Mouse (Mus musculus): ENCODE data around the gene Kif26a. TPM values are rescaled to one million over a fixed set of nuclear protein-coding genes. Genes with fewer than 3 reads are reported as not detected.

Gene Kif26a
- polyA plus RNA-seq, 1 experiment, result not detected

DNA sequence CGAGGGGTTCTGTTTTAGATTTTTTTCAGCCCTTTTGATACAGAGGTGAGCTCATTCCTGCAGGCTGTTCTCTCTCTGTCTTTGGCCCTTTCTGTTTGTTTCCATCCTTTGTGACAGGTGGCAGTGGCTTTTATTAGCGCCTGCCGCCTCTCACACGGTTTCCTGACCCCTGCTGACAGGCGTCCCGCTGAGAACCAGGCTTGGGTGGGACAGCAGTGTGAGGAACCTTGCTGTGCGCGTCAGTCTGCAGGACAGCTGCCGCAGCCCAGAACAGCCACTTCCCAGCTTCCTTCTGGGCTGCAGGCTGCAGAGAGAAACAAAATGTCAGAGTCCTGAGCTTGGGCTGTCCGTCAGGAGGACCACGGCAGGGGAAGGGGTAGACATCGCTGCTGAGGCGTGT is 49.0 kb downstream of the Kif26a start:
- no peak overlapping the region for H3K4me3 ChIP-seq (replicated peaks)
- H3K4me1 ChIP-seq (ENCODE audit: control insufficient read depth), result no peaks in the 10 kb centered on the region
- H3K36me3 ChIP-seq (ENCODE audit: control insufficient read depth), result no peaks in the 10 kb centered on the region
- H3K27me3 ChIP-seq (ENCODE audit: control insufficient read depth), result peaks cover 4% of the 10 kb centered on the region
- no peaks in the 10 kb centered on the region for H3K9me3 ChIP-seq (ENCODE audit: control insufficient read depth, low read length)
- TF ChIP-seq TAL1 (IDR thresholded peaks at IDR 0.05; ENCODE audit: low read length), result no peak
- TF ChIP-seq GATA1 (IDR thresholded peaks at IDR 0.05; ENCODE audit: low read length), result no peak

DNA sequence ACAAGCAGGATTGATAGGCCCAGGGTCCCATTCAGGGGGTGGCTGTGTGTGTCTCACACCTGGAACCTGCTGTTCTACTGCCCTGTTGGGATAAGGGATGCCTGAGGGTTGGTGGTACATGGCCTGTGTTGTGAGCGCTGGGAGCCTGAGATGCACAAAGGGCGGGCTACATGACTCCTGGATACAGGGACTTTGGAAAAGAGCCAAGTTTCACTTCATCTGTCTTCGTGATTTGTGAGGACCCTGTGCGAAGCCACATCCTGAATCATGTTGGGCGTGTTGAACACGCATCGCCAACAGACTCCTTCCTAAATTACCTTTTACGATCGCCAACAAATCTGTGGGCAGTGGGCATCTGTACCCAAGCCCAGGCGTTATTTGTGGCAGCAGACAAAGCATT is 50.6 kb downstream of the Kif26a start:
- H3K27me3 ChIP-seq (ENCODE audit: control insufficient read depth), result peaks cover 4% of the 10 kb centered on the region
- TF ChIP-seq TAL1 (IDR thresholded peaks at IDR 0.05; ENCODE audit: low read length) (no peak), GATA1 (IDR thresholded peaks at IDR 0.05; ENCODE audit: low read length) (no peak)
- no peaks in the 10 kb centered on the region for H3K9me3 ChIP-seq (ENCODE audit: control insufficient read depth, low read length)
- no peaks in the 10 kb centered on the region for H3K4me1 ChIP-seq (ENCODE audit: control insufficient read depth)
- H3K4me3 ChIP-seq (replicated peaks), result no peak overlapping the region
- H3K36me3 ChIP-seq (ENCODE audit: control insufficient read depth), result no peaks in the 10 kb centered on the region

DNA sequence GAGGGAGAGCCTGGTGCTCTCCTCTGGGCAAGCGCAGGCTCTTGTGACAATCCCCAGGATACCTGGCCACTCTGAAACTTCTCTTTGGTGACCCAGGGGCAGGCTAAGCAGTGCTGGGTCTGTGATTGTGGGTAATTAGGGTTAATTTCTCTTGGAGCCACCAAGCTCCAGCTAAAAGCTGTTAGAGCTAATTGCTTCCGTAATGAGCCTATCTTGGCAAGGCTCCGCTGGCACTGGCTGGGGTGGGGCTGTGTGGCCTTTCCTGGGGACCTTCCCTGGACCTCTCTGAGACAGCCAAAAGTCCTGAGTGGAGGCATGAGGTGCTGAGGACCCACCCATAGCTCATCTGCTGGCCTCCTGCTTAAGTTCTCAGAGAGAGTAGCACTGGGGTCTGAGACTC is 53.4 kb downstream of the Kif26a start:
- H3K27me3 ChIP-seq (ENCODE audit: control insufficient read depth), result peaks cover 4% of the 10 kb centered on the region
- H3K36me3 ChIP-seq (ENCODE audit: control insufficient read depth), result no peaks in the 10 kb centered on the region
- H3K9me3 ChIP-seq (ENCODE audit: control insufficient read depth, low read length), result no peaks in the 10 kb centered on the region
- H3K4me3 ChIP-seq (replicated peaks), result no peak overlapping the region
- TF ChIP-seq TAL1 (IDR thresholded peaks at IDR 0.05; ENCODE audit: low read length) (no peak), GATA1 (IDR thresholded peaks at IDR 0.05; ENCODE audit: low read length) (no peak)
- no peaks in the 10 kb centered on the region for H3K4me1 ChIP-seq (ENCODE audit: control insufficient read depth)

- no peak for TF ChIP-seq GATA1 (IDR thresholded peaks at IDR 0.05; ENCODE audit: low read length)
- no peaks in the 10 kb centered on the region for H3K36me3 ChIP-seq (ENCODE audit: control insufficient read depth)
- peaks cover 4% of the 10 kb centered on the region for H3K27me3 ChIP-seq (ENCODE audit: control insufficient read depth)
- no peak overlapping the region for H3K4me3 ChIP-seq (replicated peaks)
- H3K4me1 ChIP-seq (ENCODE audit: control insufficient read depth), result no peaks in the 10 kb centered on the region
- no peaks in the 10 kb centered on the region for H3K9me3 ChIP-seq (ENCODE audit: control insufficient read depth, low read length)
Measured at GRCm38 (mm10) chr12:112200045-112200444, 54.0 kb downstream of the Kif26a start.

DNA sequence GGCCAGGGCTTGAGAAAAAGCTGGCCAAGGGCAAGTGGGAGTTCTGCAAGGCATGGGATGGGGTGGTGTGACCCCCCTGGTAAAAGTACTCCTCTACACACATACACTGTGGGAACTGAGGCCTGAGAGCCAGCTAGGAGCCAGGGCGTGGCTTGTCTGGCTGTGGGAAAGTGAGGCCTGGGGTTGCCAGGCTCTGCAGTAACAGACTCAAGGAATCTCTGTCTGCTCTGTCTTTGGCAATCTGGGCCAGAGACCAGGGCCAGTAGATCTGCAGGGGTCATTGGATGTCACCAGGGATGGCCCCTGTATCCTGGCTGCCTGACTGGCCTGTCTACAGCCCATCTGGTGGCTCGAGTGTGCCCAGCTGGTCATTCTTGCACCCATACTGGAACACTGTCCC is 61.2 kb downstream of the Kif26a start:
- Histone ChIP-seq H3K9me3 (ENCODE audit: control insufficient read depth, low read length) (no peaks in the 10 kb centered on the region), H3K4me1 (ENCODE audit: control insufficient read depth) (no peaks in the 10 kb centered on the region), H3K27me3 (ENCODE audit: control insufficient read depth) (no peaks in the 10 kb centered on the region), H3K4me3 (replicated peaks) (no peak overlapping the region), H3K36me3 (ENCODE audit: control insufficient read depth) (no peaks in the 10 kb centered on the region)
- TF ChIP-seq TAL1 (IDR thresholded peaks at IDR 0.05; ENCODE audit: low read length) (no peak), GATA1 (IDR thresholded peaks at IDR 0.05; ENCODE audit: low read length) (no peak)

GRCm38 (mm10) chr12:112207734-112208133 is 61.7 kb downstream of the Kif26a start:
- H3K27me3 ChIP-seq (ENCODE audit: control insufficient read depth), result no peaks in the 10 kb centered on the region
- H3K36me3 ChIP-seq (ENCODE audit: control insufficient read depth), result no peaks in the 10 kb centered on the region
- H3K9me3 ChIP-seq (ENCODE audit: control insufficient read depth, low read length), result no peaks in the 10 kb centered on the region
- H3K4me3 ChIP-seq (replicated peaks), result no peak overlapping the region
- no peaks in the 10 kb centered on the region for H3K4me1 ChIP-seq (ENCODE audit: control insufficient read depth)
- TF ChIP-seq TAL1 (IDR thresholded peaks at IDR 0.05; ENCODE audit: low read length) (no peak), GATA1 (IDR thresholded peaks at IDR 0.05; ENCODE audit: low read length) (no peak)

DNA sequence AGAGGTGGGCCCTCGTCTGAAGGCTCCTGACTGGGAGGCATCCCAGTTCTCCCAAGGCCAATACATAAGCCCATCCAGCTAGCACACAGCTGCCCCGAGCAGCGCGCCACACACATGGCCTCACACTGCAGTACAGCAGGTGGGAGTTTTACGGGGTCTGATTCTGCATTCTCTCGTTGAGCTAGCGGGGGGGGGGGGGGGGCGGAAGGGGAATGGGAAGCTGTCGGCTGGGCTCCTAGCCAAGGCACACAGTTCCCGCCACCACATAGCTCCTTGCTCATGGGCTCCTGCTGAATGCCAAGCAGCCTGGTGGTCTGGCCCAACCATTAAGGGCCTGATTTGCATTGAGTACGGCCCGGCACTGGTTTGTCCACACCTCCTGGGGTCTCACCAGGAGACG is 64.6 kb downstream of the Kif26a start:
- Histone ChIP-seq H3K4me3 (replicated peaks) (no peak overlapping the region), H3K36me3 (ENCODE audit: control insufficient read depth) (no peaks in the 10 kb centered on the region), H3K4me1 (ENCODE audit: control insufficient read depth) (no peaks in the 10 kb centered on the region), H3K27me3 (ENCODE audit: control insufficient read depth) (no peaks in the 10 kb centered on the region), H3K9me3 (ENCODE audit: control insufficient read depth, low read length) (no peaks in the 10 kb centered on the region)
- no peak for TF ChIP-seq GATA1 (IDR thresholded peaks at IDR 0.05; ENCODE audit: low read length)

DNA sequence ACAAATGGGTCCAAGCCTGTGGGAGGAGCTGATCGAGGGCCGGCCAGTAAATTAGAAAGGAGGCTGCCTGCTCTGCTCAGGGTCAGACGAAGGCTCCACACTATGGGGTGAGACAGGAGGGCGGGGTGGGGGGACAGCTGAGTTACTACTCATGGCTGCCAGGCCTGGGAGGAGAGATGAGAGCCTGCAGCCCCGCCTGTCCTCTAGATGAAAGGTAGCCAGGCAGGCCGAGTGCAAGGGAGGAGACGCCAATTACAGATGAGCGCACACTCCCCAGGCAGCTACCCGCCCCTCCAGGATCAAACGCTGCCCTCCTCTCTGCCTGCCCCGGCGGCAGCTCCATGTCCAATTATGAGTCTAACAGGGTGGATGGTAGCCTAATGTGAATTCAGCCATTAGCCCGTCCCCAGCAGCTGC is 68.4 kb downstream of the Kif26a start:
- H3K36me3 ChIP-seq (ENCODE audit: control insufficient read depth), result no peaks in the 10 kb centered on the region
- TF ChIP-seq GATA1 (IDR thresholded peaks at IDR 0.05; ENCODE audit: low read length), result no peak
- TF ChIP-seq TAL1 (IDR thresholded peaks at IDR 0.05; ENCODE audit: low read length), result no peak
- no peaks in the 10 kb centered on the region for H3K9me3 ChIP-seq (ENCODE audit: control insufficient read depth, low read length)
- H3K27me3 ChIP-seq (ENCODE audit: control insufficient read depth), result no peaks in the 10 kb centered on the region
- H3K4me3 ChIP-seq (replicated peaks), result no peak overlapping the region
- H3K4me1 ChIP-seq (ENCODE audit: control insufficient read depth), result no peaks in the 10 kb centered on the region

- Histone ChIP-seq H3K9me3 (ENCODE audit: control insufficient read depth, low read length) (no peaks in the 10 kb centered on the region), H3K4me1 (ENCODE audit: control insufficient read depth) (no peaks in the 10 kb centered on the region), H3K4me3 (replicated peaks) (no peak overlapping the region), H3K36me3 (ENCODE audit: control insufficient read depth) (no peaks in the 10 kb centered on the region), H3K27me3 (ENCODE audit: control insufficient read depth) (no peaks in the 10 kb centered on the region)
- TF ChIP-seq GATA1 (IDR thresholded peaks at IDR 0.05; ENCODE audit: low read length) (no peak), TAL1 (IDR thresholded peaks at IDR 0.05; ENCODE audit: low read length) (no peak)
Measured at GRCm38 (mm10) chr12:112215545-112215944, 69.5 kb downstream of the Kif26a start.

DNA sequence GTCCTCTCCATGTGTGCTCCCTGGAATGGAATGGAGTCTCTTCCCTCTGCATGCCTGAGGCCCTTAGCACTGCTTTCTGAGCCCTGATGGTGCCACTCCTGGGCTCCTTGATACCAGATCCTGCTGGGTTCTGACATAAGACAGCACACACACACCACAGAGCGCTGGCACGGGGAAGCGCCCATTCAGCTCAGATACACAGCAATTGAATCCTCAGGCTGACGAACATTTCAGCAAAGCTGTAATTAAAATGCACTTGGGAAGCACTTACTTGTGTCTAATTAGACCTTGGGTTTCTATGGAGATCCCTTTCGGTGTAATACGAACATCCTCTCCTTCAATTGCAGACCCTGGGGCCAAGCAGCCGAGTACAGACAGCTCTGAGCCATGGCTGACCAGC is 71.0 kb downstream of the Kif26a start:
- TF ChIP-seq TAL1 (IDR thresholded peaks at IDR 0.05; ENCODE audit: low read length) (no peak), GATA1 (IDR thresholded peaks at IDR 0.05; ENCODE audit: low read length) (no peak)
- H3K4me3 ChIP-seq (replicated peaks), result no peak overlapping the region
- H3K27me3 ChIP-seq (ENCODE audit: control insufficient read depth), result no peaks in the 10 kb centered on the region
- H3K36me3 ChIP-seq (ENCODE audit: control insufficient read depth), result no peaks in the 10 kb centered on the region
- no peaks in the 10 kb centered on the region for H3K4me1 ChIP-seq (ENCODE audit: control insufficient read depth)
- H3K9me3 ChIP-seq (ENCODE audit: control insufficient read depth, low read length), result no peaks in the 10 kb centered on the region

All from erythroblast, embryonic 14.5 days (primary cell).